Mouse (Mus musculus): ENCODE data around the gene Cpne7.
A peak's percentile ranks its signal among the peaks of the same experiment; 100 is the strongest.

DNA sequence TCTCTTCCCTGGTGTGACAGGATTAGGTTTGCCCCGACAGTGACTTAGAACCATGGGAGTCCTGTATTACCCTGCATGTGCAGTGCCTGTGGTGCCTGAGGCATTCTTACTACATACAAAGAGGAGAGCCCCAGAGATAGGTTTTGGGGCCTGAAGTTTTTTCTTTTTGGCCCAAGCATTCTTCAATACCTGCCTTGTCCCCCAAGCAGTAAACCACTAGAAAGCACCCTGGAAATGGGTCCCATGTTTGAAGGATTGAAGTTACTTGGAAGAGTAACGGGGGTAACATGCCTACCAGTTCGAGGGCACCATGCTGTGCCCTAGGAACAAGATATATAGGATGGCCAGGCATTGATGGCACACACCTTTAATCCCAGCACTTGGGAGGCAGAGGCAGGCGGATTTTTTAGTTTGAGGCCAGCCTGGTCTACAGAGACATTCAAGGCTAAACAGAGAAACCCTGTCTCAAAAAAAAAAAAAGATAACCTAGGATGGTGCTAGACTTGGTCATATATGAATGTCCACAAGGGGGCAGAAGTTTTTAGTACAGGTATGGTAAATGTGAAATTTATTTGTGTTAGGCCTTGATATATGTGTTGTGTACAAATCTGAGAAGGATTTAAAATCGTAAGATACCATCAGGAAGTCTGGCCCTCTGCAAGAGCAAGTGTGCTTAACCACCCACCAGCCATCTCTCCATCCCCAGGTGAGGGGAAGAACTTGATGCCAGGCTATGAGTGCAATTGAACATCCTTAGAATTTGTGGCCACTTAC lies 11.4 kb upstream of the Cpne7 start:
- TF ChIP-seq CTCF (IDR thresholded peaks at IDR 0.05; ENCODE audit: low read depth, low read length) (peak; percentile 12; the same call in 1 of the 2 replicates), POLR2A (IDR thresholded peaks at IDR 0.05; ENCODE audit: extremely low read depth, insufficient read depth, low read length) (no peak)

Data from liver, adult 2 months (tissue).